Mouse (Mus musculus) fibroblast of lung, adult 2 months (primary cell): ENCODE measurements around the gene Ttc7b.

Source experiments
- DNase-seq: peaks from one replicate; pipeline ENCODE4 v3.0.0-alpha.2; 2011; ENCODE audit warnings: low read depth

The Ttc7b gene

GRCm38 (mm10) chr12:100414717-100415398 is 105.8 kb downstream of the Ttc7b start:
- no peak for DNase-seq

DNA sequence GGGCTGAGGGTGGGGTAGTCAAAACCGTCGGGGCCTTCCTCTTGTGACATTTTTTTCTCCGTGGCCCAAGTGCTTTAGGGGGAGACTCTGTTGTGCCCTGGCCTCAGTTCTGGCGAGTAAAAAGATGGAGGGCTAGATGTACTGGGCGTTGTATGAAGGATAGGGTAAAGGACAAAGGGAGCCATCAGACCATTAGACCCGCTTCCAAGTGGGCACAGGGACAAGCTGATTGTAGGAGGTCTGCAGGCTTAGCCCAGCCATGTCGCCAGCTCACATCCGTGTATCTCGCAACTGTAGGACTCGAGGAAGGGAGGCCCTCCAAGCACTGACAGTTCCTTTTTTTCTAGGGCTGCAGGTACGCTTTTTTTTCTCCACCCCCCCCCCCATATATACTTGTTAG is 111.9 kb downstream of the Ttc7b start:
- no peak for DNase-seq

GRCm38 (mm10) chr12:100408143-100408542 is 112.5 kb downstream of the Ttc7b start:
- DNase-seq: no peak

- no peak for DNase-seq
These were observed 113.3 kb downstream of the Ttc7b start for GRCm38 (mm10) chr12:100407371-100407770.

- DNase-seq: no peak
These were observed 114.5 kb downstream of the Ttc7b start for GRCm38 (mm10) chr12:100406094-100406493.

DNA sequence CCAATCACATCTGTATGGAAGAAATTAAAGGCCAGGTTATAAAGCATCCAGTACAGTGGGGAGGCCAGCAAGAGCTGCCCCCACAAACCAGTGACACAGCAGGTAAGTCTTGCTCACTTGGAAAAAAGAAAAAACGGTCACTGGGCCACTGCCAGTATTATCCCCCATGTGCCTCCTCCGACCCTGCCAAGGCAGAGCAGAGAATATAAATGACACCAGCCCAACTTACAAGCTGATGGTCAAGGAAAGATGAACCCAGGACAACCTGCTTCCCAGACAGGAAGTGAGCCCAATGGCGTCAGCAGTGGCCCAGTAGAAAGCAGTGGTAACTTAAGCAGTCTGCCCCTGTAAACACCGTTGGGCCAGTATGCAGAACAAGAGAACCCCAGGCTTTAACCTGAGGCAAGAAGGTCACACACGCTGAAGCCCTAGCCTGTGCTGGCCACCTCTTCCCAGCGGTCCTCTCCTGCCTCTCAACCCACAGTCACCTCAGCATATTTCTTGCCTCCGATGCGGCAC is 115.1 kb downstream of the Ttc7b start:
- no peak for DNase-seq

- DNase-seq: no peak
These were observed 116.2 kb downstream of the Ttc7b start for GRCm38 (mm10) chr12:100404430-100404829.

DNA sequence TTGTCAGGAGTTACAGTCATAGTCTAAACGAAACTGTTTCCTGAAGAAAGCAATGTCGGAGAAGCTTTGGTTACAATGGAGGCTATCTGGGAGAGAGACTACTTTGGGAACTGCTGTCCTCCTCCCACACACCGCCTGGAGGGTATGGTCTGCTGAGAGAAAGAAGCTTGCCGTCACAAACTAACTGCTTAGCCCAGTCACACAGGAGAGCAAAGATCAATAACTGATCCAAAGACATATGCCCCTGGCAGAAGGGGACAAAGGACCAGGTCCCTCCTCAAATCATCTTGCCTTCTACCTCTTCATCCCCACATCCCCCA is 117.7 kb downstream of the Ttc7b start:
- DNase-seq: no peak

GRCm38 (mm10) chr12:100402296-100403004 is 118.2 kb downstream of the Ttc7b start:
- no peak for DNase-seq

- no peak for DNase-seq
These were observed 120.5 kb downstream of the Ttc7b start for GRCm38 (mm10) chr12:100400119-100400518.

GRCm38 (mm10) chr12:100399126-100399727 is 121.4 kb downstream of the Ttc7b start:
- no peak for DNase-seq

DNA sequence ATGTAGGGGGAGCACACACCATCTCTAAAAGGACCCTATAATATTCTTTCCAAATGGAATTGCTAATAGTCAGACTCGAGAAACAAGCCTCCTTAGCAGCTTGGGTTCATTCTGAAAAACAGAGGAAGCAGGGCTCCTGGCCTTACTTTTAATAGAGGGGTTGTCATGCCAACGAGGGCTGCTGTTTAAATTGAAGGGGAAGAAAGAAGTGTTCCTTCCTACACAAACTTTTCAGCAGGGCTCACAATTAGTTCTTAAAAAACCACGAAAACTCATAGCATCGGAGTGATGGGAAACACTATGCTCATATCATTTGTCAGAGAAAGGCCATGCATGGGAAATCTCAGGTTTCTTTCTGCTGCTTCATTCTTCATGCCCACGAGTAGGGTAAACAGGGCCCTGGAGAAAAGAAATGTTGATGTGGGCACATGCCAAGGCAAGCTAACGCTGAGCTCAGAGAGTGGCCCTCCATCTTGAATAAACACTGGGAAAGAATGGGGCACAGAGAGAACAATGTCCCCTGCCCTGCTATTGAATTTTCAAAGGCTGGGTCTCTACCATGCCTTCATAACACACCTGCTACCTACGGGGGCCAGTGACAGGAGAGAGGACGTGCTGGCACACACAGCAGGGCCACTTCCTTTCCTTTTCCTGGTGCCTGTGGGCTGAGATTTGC is 122.2 kb downstream of the Ttc7b start:
- no peak for DNase-seq

GRCm38 (mm10) chr12:100397432-100398146 is 123.0 kb downstream of the Ttc7b start:
- no peak for DNase-seq

GRCm38 (mm10) chr12:100396806-100397205 is 123.8 kb downstream of the Ttc7b start:
- no peak for DNase-seq

GRCm38 (mm10) chr12:100393532-100393931 is 127.1 kb downstream of the Ttc7b start:
- DNase-seq: no peak

DNA sequence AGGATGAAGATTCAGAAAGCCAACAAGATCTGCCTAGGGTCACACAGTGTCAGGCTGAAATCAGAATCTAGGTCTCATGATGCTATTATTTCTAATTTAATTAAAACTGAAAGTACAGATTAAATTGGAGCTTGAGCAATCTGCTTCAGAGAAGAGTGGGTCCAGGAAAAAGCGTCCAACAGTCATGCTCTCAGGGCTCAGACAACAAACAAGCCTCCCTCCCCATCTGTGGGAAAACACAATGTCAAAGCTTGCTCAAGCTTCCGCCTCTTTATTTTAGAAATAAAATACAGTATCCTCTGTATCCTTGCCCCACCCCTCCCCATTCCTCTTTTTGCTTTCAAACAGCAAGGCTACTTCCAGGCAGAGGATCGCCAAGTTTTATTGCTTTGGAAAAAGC is 127.5 kb downstream of the Ttc7b start:
- DNase-seq: no peak

- DNase-seq: no peak
These were observed 128.2 kb downstream of the Ttc7b start for GRCm38 (mm10) chr12:100392466-100392865.

GRCm38 (mm10) chr12:100391890-100392289 is 128.7 kb downstream of the Ttc7b start:
- DNase-seq: no peak

DNA sequence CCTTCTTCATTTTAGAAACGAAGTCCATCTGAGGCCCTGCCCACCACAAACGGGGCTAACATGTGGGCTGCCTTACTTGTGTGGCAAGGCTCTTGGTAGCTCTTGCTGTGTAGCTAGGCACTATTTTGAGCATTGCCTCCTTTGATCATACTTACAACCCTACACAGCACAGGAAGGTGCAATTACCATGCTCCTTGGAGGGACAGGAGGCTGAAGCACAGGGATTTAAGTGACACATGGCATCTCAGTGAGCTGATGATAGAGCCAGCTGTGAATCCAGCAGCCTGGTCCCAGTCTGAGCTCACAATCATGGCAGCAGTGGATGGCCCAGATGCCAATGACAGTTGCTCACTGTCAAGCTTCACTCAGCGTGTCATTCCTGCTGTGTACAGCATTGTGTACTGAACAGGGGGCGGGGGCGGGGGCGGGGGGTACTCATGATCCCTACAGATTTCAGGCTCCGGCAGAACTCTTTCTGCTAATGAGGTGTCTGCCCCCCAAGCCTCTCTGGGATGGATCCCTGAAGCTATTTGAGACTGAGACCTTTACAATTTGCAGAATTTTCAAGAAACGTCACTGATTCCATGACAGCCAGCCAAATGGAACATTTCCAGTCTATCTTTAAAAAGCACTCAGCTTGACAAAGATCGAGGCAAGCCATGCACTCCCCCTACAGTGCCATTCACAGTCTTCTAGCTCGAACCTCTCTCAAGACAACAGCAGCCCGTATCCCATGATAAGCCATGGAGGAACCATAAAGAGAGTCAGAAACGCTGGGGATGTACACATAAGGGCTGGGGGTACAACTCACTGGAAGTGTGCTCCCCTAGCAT is 130.5 kb downstream of the Ttc7b start:
- no peak for DNase-seq

DNA sequence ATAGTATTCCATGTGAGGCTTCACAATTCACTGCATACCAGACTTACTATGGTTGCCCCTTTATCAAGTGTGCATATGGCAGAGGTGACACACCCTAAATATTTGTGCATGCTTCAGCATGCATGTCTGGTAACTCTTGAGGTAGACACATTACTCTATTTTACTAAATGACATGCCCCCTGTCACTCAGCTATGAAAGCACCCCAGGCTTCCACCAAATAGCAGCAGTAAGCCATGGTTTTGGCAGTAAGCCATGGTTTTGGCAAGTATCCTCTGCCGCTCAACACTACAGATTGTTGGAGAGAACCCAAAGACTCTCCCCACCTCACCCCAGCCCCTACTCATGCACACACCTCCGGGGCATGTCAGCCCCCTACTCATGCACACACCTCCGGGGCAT is 134.4 kb downstream of the Ttc7b start:
- no peak for DNase-seq

DNA sequence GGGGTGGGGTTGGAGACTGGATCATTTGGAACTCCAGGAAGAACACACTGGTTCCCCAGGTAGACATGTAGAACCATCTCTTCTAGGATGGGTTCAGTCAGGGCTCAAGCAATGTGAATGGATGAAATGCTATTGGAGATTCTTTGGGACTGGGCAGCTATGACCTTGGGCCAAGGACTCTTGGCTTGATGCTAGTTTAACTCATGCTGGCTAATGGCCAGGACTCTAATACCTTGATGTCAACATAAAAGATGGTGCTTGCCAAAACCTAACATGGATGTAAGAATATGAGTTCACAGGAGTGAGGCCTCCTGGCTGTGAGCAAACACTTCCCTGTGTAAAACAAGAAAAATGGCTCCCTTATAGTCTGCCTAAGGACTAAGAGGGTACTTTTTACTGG is 138.1 kb downstream of the Ttc7b start:
- no peak for DNase-seq
